Mouse (Mus musculus) stomach, postnatal 0 days (tissue): ENCODE data around the gene Mt1. TPM values are rescaled to one million over a fixed set of nuclear protein-coding genes. Genes with fewer than 3 reads are reported as not detected.
"Not testable (repeated sequence)": the region's sequence is repeated elsewhere in the genome, so short reads cannot be mapped to it uniquely, and the experiment has no call there.

Source experiments
- ATAC-seq: fragments of 200-750 bp; cut with Nextera tagmentation; 2 replicates; pipeline ENCODE4 v1.8.0; 2017; ENCODE audit not compliant: low FRiP score, low TSS enrichment
- DNase-seq: peaks from one replicate; pipeline ENCODE4 v3.0.0-alpha.2; 2016; ENCODE audit warnings: low spot score
- H3K27ac ChIP-seq: fragments of 300-500 bp; sonication (generic); replicated peaks from 2 replicates; pipeline ENCODE4 v1.5.1; 2014; ENCODE audit warnings: mild to moderate bottlenecking, control low read depth
- H3K27me3 ChIP-seq: fragments of 300-500 bp; sonication (generic); 2 replicates; pipeline ENCODE4 v1.6.1; 2014; ENCODE audit warnings: low read length; ENCODE audit not compliant: control insufficient read depth, insufficient read depth
- H3K36me3 ChIP-seq: fragments of 300-500 bp; sonication (generic); 2 replicates; pipeline ENCODE4 v1.6.1; 2014; ENCODE audit warnings: low read length, mixed read lengths; ENCODE audit not compliant: control insufficient read depth, insufficient read depth
- H3K4me1 ChIP-seq: fragments of 300-500 bp; sonication (generic); replicated peaks from 2 replicates; pipeline ENCODE4 v1.6.1; 2014; ENCODE audit warnings: antibody characterized with exemption; ENCODE audit not compliant: control insufficient read depth, insufficient read depth
- H3K4me2 ChIP-seq: fragments of 300-500 bp; sonication (generic); replicated peaks from 2 replicates; pipeline ENCODE4 v1.6.1; 2014; ENCODE audit warnings: low read depth, mild to moderate bottlenecking, control low read depth, moderate library complexity
- H3K4me3 ChIP-seq: fragments of 300-500 bp; sonication (generic); 2 replicates; pipeline ENCODE4 v1.5.1; 2014; ENCODE audit warnings: low read depth, low read length, control low read depth
- H3K9ac ChIP-seq: fragments of 300-500 bp; sonication (generic); 2 replicates; pipeline ENCODE4 v1.6.1; 2014; ENCODE audit warnings: mild to moderate bottlenecking, low read length, control low read depth, mixed read lengths
- H3K9me3 ChIP-seq: fragments of 300-500 bp; sonication (generic); 2 replicates; pipeline ENCODE4 v1.6.1; 2016; ENCODE audit warnings: low read length; ENCODE audit not compliant: control insufficient read depth
- CTCF ChIP-seq: IDR thresholded peaks from 2 replicates; pipeline ENCODE4 v1.5.1; 2016; ENCODE audit warnings: antibody characterized with exemption, low read depth, mild to moderate bottlenecking, moderate library complexity
- EP300 ChIP-seq: optimal IDR thresholded peaks from 2 replicates; pipeline ENCODE3; 2016; ENCODE audit warnings: antibody characterized with exemption
- WGBS: fragments of 180-500 bp; shearing (Covaris S2); extraction: QIAGEN DNeasy Blood & Tissue Kit; methylation state at CpG from one replicate; pipeline ENCODE4 v1.1.7; 2014; 5-methylcytosine and 5-hydroxymethylcytosine counted together
- polyA plus RNA-seq: library from polyadenylated mRNA; unstranded; fragments of >200 nt; fragmentation: Nextera tagmentation; extraction: Ambion mirVana; gene quantifications from 2 replicates; pipeline ENCODE4 v1.2.1, GENCODE M21; 2015

Gene Mt1
- polyA plus RNA-seq, 1 experiment from 2014 or later = 2,218 TPM

- Histone ChIP-seq H3K27ac (no peak overlapping the region), H3K4me2 (no peak overlapping the region), H3K27me3 (no peaks in the 10 kb centered on the region), H3K9ac (no peak overlapping the region), H3K9me3 (no peaks in the 10 kb centered on the region), H3K4me1 (no peaks in the 10 kb centered on the region), H3K4me3 (no peak overlapping the region), H3K36me3 (no peaks in the 10 kb centered on the region)
- TF ChIP-seq CTCF = no peak
- no peak for TF ChIP-seq EP300
- 49% methylated on average over 7 of the region's 7 CpGs for WGBS
- no peak for DNase-seq
- ATAC-seq = no peak
These were observed 25.4 kb upstream of the Mt1 start for GRCm38 (mm10) chr8:94153451-94153850.

GRCm38 (mm10) chr8:94154537-94154936 is 24.3 kb upstream of the Mt1 start:
- Histone ChIP-seq H3K9ac (no peak overlapping the region), H3K4me1 (no peaks in the 10 kb centered on the region), H3K4me2 (no peak overlapping the region), H3K27ac (no peak overlapping the region), H3K36me3 (no peaks in the 10 kb centered on the region), H3K9me3 (no peaks in the 10 kb centered on the region), H3K4me3 (no peak overlapping the region), H3K27me3 (no peaks in the 10 kb centered on the region)
- WGBS = 38% methylated on average over 6 of the region's 6 CpGs
- no peak for DNase-seq
- no peak for TF ChIP-seq CTCF
- no peak for TF ChIP-seq EP300
- no peak for ATAC-seq

DNA sequence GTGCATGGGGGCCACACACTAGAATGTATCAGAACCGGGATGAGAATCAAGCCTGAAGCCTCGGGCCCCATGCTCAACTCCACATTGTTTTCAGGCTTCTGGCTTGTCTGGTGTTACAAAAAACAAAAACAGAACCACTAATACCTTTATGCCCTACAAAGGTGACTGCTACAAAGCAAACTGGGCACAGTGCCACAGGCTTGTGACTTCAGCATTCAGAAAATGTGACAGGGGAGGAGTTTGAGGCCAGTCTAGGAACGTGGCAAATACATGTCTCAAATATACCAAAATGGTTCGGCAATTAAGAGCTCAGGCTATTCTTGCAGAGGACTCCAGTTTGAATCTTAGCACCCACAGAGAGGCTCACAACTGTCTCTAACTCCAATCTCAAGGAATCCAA is 22.8 kb upstream of the Mt1 start:
- no peak overlapping the region for H3K27ac ChIP-seq
- H3K9me3 ChIP-seq = no peaks in the 10 kb centered on the region
- no peak overlapping the region for H3K4me3 ChIP-seq
- 54% methylated on average over 4 of the region's 4 CpGs for WGBS
- ATAC-seq (peak; percentile 64), DNase-seq (peak; percentile 71)
- TF ChIP-seq CTCF (no peak), EP300 (no peak)
- H3K4me1 ChIP-seq = no peaks in the 10 kb centered on the region
- H3K27me3 ChIP-seq = no peaks in the 10 kb centered on the region
- H3K36me3 ChIP-seq = no peaks in the 10 kb centered on the region
- H3K9ac ChIP-seq = no peak overlapping the region
- no peak overlapping the region for H3K4me2 ChIP-seq

DNA sequence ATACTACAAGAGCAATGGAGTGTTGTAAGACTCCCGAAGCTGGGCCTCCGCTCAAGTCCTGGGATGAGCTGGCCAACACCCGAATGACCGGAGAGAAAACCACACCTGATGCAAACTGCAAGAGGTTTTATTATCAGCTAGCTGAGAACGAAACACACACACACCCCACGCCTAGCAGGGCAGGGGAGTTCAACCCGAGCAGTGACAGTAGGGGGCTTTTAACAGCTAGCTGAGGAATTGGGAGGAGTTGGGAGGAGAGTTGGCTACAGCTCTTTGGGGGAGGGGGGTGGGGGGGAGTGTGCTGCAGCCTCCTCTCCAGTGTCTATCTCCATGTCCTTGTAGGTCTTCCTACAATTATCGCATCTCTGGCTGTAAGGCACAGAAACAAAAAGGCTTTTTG is 13.1 kb upstream of the Mt1 start:
- H3K27me3 ChIP-seq, H3K36me3 ChIP-seq, DNase-seq, H3K9ac ChIP-seq, H3K4me1 ChIP-seq, ATAC-seq, H3K9me3 ChIP-seq, H3K4me3 ChIP-seq, H3K27ac ChIP-seq, H3K4me2 ChIP-seq: not testable (repeated sequence)
- WGBS = 64% methylated on average over 8 of the region's 8 CpGs

DNA sequence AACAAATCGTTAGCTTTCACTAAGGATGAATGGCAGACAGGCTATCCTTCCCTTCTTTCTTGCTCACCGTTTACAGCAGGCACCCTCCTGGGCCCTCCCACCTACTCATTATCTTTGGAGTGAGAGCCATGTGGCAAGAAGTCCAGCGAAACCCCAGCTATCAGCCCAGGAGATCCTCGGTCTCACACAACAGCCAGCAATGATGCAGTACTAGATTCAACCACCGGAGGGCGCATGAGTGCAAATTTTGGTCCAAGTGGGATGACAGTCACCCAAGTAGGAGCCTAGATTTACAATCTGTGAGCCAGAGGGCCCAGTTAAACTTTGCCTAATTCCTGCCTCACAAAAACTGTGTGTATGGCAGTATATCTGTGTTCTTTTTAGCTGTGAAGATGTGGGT is 11.6 kb upstream of the Mt1 start:
- Histone ChIP-seq H3K9ac (no peak overlapping the region), H3K9me3 (no peaks in the 10 kb centered on the region), H3K27ac (no peak overlapping the region), H3K4me2 (0 out of 2 replicates have a peak overlapping the region, but pooled peaks have one; percentile 9), H3K4me3 (no peak overlapping the region), H3K4me1 (peaks cover 5% of the 10 kb centered on the region), H3K36me3 (no peaks in the 10 kb centered on the region), H3K27me3 (0 out of 2 replicates have a peak, but pooled peaks cover 2% of the 10 kb centered on the region)
- peak; percentile 43; the same call in 1 of the 2 replicates for ATAC-seq
- 5% methylated on average over 6 of the region's 6 CpGs for WGBS
- DNase-seq = peak; percentile 91
- TF ChIP-seq EP300 = no peak
- peak; percentile 95 for TF ChIP-seq CTCF

DNA sequence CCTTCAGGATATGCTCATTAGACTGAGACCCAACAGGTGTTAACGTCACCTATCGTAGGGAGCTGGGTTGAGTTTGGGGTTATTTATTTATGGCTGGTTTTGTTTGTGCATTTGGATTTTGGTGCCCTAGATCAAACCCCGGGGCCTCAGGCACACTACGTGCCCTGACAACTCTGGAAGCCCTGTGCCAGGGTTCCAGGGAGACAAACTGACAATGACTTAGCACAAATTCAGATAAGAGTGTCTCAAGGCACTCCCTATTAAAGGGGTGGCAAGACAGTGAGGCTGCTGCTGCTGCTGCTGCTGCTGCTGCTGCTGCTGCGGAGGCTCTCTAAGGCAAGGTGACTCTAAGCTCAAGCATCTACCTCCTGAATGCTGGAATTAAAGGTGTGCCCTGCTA is 9.3 kb upstream of the Mt1 start:
- Histone ChIP-seq H3K4me3 (no peak overlapping the region), H3K27ac (no peak overlapping the region), H3K36me3 (no peaks in the 10 kb centered on the region), H3K4me2 (no peak overlapping the region), H3K9me3 (no peaks in the 10 kb centered on the region), H3K4me1 (peaks cover 5% of the 10 kb centered on the region), H3K27me3 (0 out of 2 replicates have a peak, but pooled peaks cover 2% of the 10 kb centered on the region), H3K9ac (no peak overlapping the region)
- 71% methylated on average over 5 of the region's 5 CpGs for WGBS
- ATAC-seq = no peak
- TF ChIP-seq EP300 (no peak), CTCF (no peak)
- no peak for DNase-seq
